Mouse (Mus musculus): ENCODE measurements at regions not wholly inside any gene's neighbourhood (a gene's known extent, or its start where the extent isn't known, plus 50 kb on each side); places are given as distances from the start of the nearest gene placed in this dataset.

DNA sequence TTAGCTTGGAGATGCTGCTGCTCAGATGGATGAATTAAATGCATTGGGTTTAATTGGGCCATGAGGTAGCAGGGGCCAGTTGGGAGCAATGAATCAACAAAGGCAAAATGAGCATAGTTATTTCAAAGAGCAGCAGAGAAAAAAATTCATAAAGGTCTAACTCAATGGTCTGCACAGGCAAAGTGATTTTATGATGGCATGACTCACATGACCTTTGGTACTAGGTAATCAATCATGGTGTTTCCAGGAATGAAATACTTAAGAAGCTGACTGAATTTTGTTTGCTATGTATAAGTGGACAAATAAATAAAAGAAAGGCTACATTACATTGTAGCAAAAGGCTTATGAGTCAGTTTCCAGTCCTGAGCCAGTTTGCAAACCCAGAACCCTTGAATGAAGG lies 158.5 kb downstream of the Ahr start:
- no peak overlapping the region for H3K4me3 ChIP-seq (ENCODE audit: control insufficient read depth in 1 of 2, insufficient read depth in 1 of 2, low read depth in 2 of 2, low read length in 2 of 2)
- TF ChIP-seq E2F4 (IDR thresholded peaks at IDR 0.05; ENCODE audit: borderline replicate concordance, low read depth, low read length) (no peak), ELF1 (IDR thresholded peaks at IDR 0.05; ENCODE audit: low read depth, low read length) (no peak), NRF1 (IDR thresholded peaks at IDR 0.05; ENCODE audit: insufficient read depth, low read depth, low read length, poor library complexity, severe bottlenecking) (no peak), EP300 (IDR thresholded peaks at IDR 0.05; ENCODE audit: low read depth in 1 of 2, low read length in 2 of 2) (no peak), RAD21 (IDR thresholded peaks at IDR 0.05; ENCODE audit: low read depth, low read length) (no peak), TAL1 (IDR thresholded peaks at IDR 0.05; ENCODE audit: low read length) (no peak), ZC3H11A (IDR thresholded peaks at IDR 0.05; ENCODE audit: low read depth, low read length) (no peak), ZKSCAN1 (IDR thresholded peaks at IDR 0.05; ENCODE audit: low read depth, low read length) (no peak), POLR2A (IDR thresholded peaks at IDR 0.05; ENCODE audit: control insufficient read depth in 1 of 2, insufficient read depth in 1 of 2, low read depth in 1 of 2, low read length in 2 of 2, poor library complexity in 1 of 2) (no peak), SIN3A (IDR thresholded peaks at IDR 0.05; ENCODE audit: low read length) (no peak), MAZ (IDR thresholded peaks at IDR 0.05; ENCODE audit: low read depth, low read length) (no peak), TCF12 (IDR thresholded peaks at IDR 0.05; ENCODE audit: low read depth, low read length) (no peak), GATA1 (IDR thresholded peaks at IDR 0.05; ENCODE audit: low read depth, low read length) (no peak), CHD2 (IDR thresholded peaks at IDR 0.05; ENCODE audit: low read length) (no peak), RCOR1 (IDR thresholded peaks at IDR 0.05; ENCODE audit: low read depth, low read length) (no peak), ZMIZ1 (IDR thresholded peaks at IDR 0.05; ENCODE audit: low read depth, low read length) (no peak), MYC (IDR thresholded peaks at IDR 0.05; ENCODE audit: low read depth, low read length) (no peak), ZNF384 (IDR thresholded peaks at IDR 0.05; ENCODE audit: low read depth, low read length) (no peak)
- no peak overlapping the region for H3K9ac ChIP-seq (ENCODE audit: control insufficient read depth, low read depth, low read length, poor library complexity, severe bottlenecking)
- no peaks in the 10 kb centered on the region for H3K9me3 ChIP-seq (replicated peaks; ENCODE audit: insufficient read depth, low read length)
- H3K4me1 ChIP-seq (ENCODE audit: control insufficient read depth in 1 of 2, insufficient read depth in 2 of 2, low read length in 2 of 2), result no peaks in the 10 kb centered on the region
- no peak overlapping the region for H3K27ac ChIP-seq (ENCODE audit: control insufficient read depth, low read depth, low read length)
- no peaks in the 10 kb centered on the region for H3K36me3 ChIP-seq (ENCODE audit: control insufficient read depth in 1 of 2, insufficient read depth in 2 of 2, low read length in 2 of 2)
- no peaks in the 10 kb centered on the region for H3K27me3 ChIP-seq (ENCODE audit: control insufficient read depth in 1 of 2, insufficient read depth in 2 of 2, low read length in 2 of 2)
- no peaks in the 10 kb centered on the region for H3K79me2 ChIP-seq (ENCODE audit: control insufficient read depth, insufficient read depth, low read length, poor library complexity)
- no peak for DNase-seq (ENCODE audit: low read depth, low spot score)

DNA sequence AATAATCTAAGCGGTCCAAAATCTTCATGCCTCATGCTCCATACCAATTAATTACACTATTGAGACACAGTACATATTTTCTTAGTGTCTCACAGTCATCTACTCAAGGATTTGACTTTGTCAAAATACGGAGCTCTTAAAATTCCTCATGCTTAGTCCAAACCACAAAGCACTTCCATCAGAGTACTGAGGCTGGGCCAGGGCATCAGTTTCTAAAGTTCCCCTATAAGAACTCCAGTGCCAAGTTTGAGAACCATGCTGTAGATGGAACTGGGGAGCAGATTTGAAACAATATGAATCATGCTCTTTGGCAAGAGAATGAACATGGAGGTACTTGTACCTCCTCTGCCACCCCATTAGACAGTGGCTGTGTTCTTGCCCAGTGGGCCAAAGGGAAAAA lies 176.9 kb downstream of the Ahr start:
- DNase-seq (ENCODE audit: low read depth, low spot score), result no peak
- H3K36me3 ChIP-seq (ENCODE audit: control insufficient read depth in 1 of 2, insufficient read depth in 2 of 2, low read length in 2 of 2), result no peaks in the 10 kb centered on the region

More for the DNA sequence above, 176.9 kb downstream of the Ahr start:
- Histone ChIP-seq H3K27me3 (ENCODE audit: control insufficient read depth in 1 of 2, insufficient read depth in 2 of 2, low read length in 2 of 2) (no peaks in the 10 kb centered on the region), H3K79me2 (ENCODE audit: control insufficient read depth, insufficient read depth, low read length, poor library complexity) (no peaks in the 10 kb centered on the region), H3K4me3 (ENCODE audit: control insufficient read depth in 1 of 2, insufficient read depth in 1 of 2, low read depth in 2 of 2, low read length in 2 of 2) (no peak overlapping the region), H3K4me1 (ENCODE audit: control insufficient read depth in 1 of 2, insufficient read depth in 2 of 2, low read length in 2 of 2) (no peaks in the 10 kb centered on the region), H3K9ac (ENCODE audit: control insufficient read depth, low read depth, low read length, poor library complexity, severe bottlenecking) (no peak overlapping the region), H3K9me3 (replicated peaks; ENCODE audit: insufficient read depth, low read length) (no peaks in the 10 kb centered on the region), H3K27ac (ENCODE audit: control insufficient read depth, low read depth, low read length) (no peak overlapping the region)
- TF ChIP-seq POLR2AphosphoS5 (IDR thresholded peaks at IDR 0.05; ENCODE audit: borderline replicate concordance, low read depth, low read length) (no peak), TCF12 (IDR thresholded peaks at IDR 0.05; ENCODE audit: low read depth, low read length) (no peak), POLR2A (IDR thresholded peaks at IDR 0.05; ENCODE audit: control insufficient read depth in 1 of 2, insufficient read depth in 1 of 2, low read depth in 1 of 2, low read length in 2 of 2, poor library complexity in 1 of 2) (no peak), ELF1 (IDR thresholded peaks at IDR 0.05; ENCODE audit: low read depth, low read length) (no peak), GABPA (IDR thresholded peaks at IDR 0.05; ENCODE audit: low read depth, low read length) (no peak), BHLHE40 (IDR thresholded peaks at IDR 0.05; ENCODE audit: borderline replicate concordance, low read depth, low read length) (no peak)
